Mouse (Mus musculus): ENCODE measurements at regions not wholly inside any gene's neighbourhood (a gene's known extent, or its start where the extent isn't known, plus 50 kb on each side); places are given as distances from the start of the nearest gene placed in this dataset.

GRCm38 (mm10) chr4:54282934-54283333, 457.1 kb downstream of the Tmem38b start:
- H3K36me3 ChIP-seq (ENCODE audit: control insufficient read depth, insufficient read depth) = no peaks in the 10 kb centered on the region
- no peaks in the 10 kb centered on the region for H3K27me3 ChIP-seq (ENCODE audit: control insufficient read depth, insufficient read depth, insufficient read length)
- no peaks in the 10 kb centered on the region for H3K79me3 ChIP-seq (ENCODE audit: low read depth)
- H3K4me3 ChIP-seq (ENCODE audit: insufficient read depth, poor library complexity, severe bottlenecking) = no peak overlapping the region
- TF ChIP-seq CTCF (IDR thresholded peaks at IDR 0.05; ENCODE audit: control insufficient read depth, insufficient read depth, insufficient read length) (no peak), MYOG (IDR thresholded peaks at IDR 0.05; ENCODE audit: control insufficient read depth, extremely low read depth, insufficient read length) (no peak), USF1 (IDR thresholded peaks at IDR 0.05; ENCODE audit: low read depth) (no peak), MYOD1 (IDR thresholded peaks at IDR 0.05; ENCODE audit: control insufficient read depth, insufficient read length, low read depth) (no peak), CEBPB (IDR thresholded peaks at IDR 0.05; ENCODE audit: low read depth) (no peak), MAX (IDR thresholded peaks at IDR 0.05) (no peak), FOSL1 (IDR thresholded peaks at IDR 0.05; ENCODE audit: insufficient read depth, low read length, poor library complexity, severe bottlenecking) (no peak)
- H3K79me2 ChIP-seq (ENCODE audit: control insufficient read depth, insufficient read depth) = no peaks in the 10 kb centered on the region
- no peak overlapping the region for H3ac ChIP-seq (ENCODE audit: control insufficient read depth, insufficient read length, low read depth)

GRCm38 (mm10) chr4:54313804-54314203, 488.0 kb downstream of the Tmem38b start:
- TF ChIP-seq MAX (IDR thresholded peaks at IDR 0.05) (no peak), FOSL1 (IDR thresholded peaks at IDR 0.05; ENCODE audit: insufficient read depth, low read length, poor library complexity, severe bottlenecking) (no peak), MYOG (IDR thresholded peaks at IDR 0.05; ENCODE audit: control insufficient read depth, extremely low read depth, insufficient read length) (no peak), CTCF (IDR thresholded peaks at IDR 0.05; ENCODE audit: control insufficient read depth, insufficient read depth, insufficient read length) (no peak), USF1 (IDR thresholded peaks at IDR 0.05; ENCODE audit: low read depth) (no peak), MYOD1 (IDR thresholded peaks at IDR 0.05; ENCODE audit: control insufficient read depth, insufficient read length, low read depth) (no peak), CEBPB (IDR thresholded peaks at IDR 0.05; ENCODE audit: low read depth) (no peak)
- H3ac ChIP-seq (ENCODE audit: control insufficient read depth, insufficient read length, low read depth) = no peak overlapping the region
- H3K79me3 ChIP-seq (ENCODE audit: low read depth) = no peaks in the 10 kb centered on the region
- H3K27me3 ChIP-seq (ENCODE audit: control insufficient read depth, insufficient read depth, insufficient read length) = no peaks in the 10 kb centered on the region
- no peaks in the 10 kb centered on the region for H3K79me2 ChIP-seq (ENCODE audit: control insufficient read depth, insufficient read depth)
- no peaks in the 10 kb centered on the region for H3K36me3 ChIP-seq (ENCODE audit: control insufficient read depth, insufficient read depth)
- no peak overlapping the region for H3K4me3 ChIP-seq (ENCODE audit: insufficient read depth, poor library complexity, severe bottlenecking)

GRCm38 (mm10) chr4:54324851-54325250, 499.0 kb downstream of the Tmem38b start:
- Histone ChIP-seq H3K79me2 (ENCODE audit: control insufficient read depth, insufficient read depth) (no peaks in the 10 kb centered on the region), H3K4me3 (ENCODE audit: insufficient read depth, poor library complexity, severe bottlenecking) (no peak overlapping the region), H3K36me3 (ENCODE audit: control insufficient read depth, insufficient read depth) (no peaks in the 10 kb centered on the region), H3K79me3 (ENCODE audit: low read depth) (no peaks in the 10 kb centered on the region), H3ac (ENCODE audit: control insufficient read depth, insufficient read length, low read depth) (no peak overlapping the region), H3K27me3 (ENCODE audit: control insufficient read depth, insufficient read depth, insufficient read length) (no peaks in the 10 kb centered on the region)
- TF ChIP-seq USF1 (IDR thresholded peaks at IDR 0.05; ENCODE audit: low read depth) = no peak
- TF ChIP-seq CTCF (IDR thresholded peaks at IDR 0.05; ENCODE audit: control insufficient read depth, insufficient read depth, insufficient read length) = no peak
- no peak for TF ChIP-seq FOSL1 (IDR thresholded peaks at IDR 0.05; ENCODE audit: insufficient read depth, low read length, poor library complexity, severe bottlenecking)
- TF ChIP-seq CEBPB (IDR thresholded peaks at IDR 0.05; ENCODE audit: low read depth) = no peak
- TF ChIP-seq MAX (IDR thresholded peaks at IDR 0.05) = no peak

- TF ChIP-seq MYOG (IDR thresholded peaks at IDR 0.05; ENCODE audit: control insufficient read depth, extremely low read depth, insufficient read length) (no peak), USF1 (IDR thresholded peaks at IDR 0.05; ENCODE audit: low read depth) (no peak), FOSL1 (IDR thresholded peaks at IDR 0.05; ENCODE audit: insufficient read depth, low read length, poor library complexity, severe bottlenecking) (no peak), MYOD1 (IDR thresholded peaks at IDR 0.05; ENCODE audit: control insufficient read depth, insufficient read length, low read depth) (no peak), CTCF (IDR thresholded peaks at IDR 0.05; ENCODE audit: control insufficient read depth, insufficient read depth, insufficient read length) (no peak), CEBPB (IDR thresholded peaks at IDR 0.05; ENCODE audit: low read depth) (no peak), MAX (IDR thresholded peaks at IDR 0.05) (no peak)
These were observed 502.4 kb downstream of the Tmem38b start for GRCm38 (mm10) chr4:54328273-54328672.

DNA sequence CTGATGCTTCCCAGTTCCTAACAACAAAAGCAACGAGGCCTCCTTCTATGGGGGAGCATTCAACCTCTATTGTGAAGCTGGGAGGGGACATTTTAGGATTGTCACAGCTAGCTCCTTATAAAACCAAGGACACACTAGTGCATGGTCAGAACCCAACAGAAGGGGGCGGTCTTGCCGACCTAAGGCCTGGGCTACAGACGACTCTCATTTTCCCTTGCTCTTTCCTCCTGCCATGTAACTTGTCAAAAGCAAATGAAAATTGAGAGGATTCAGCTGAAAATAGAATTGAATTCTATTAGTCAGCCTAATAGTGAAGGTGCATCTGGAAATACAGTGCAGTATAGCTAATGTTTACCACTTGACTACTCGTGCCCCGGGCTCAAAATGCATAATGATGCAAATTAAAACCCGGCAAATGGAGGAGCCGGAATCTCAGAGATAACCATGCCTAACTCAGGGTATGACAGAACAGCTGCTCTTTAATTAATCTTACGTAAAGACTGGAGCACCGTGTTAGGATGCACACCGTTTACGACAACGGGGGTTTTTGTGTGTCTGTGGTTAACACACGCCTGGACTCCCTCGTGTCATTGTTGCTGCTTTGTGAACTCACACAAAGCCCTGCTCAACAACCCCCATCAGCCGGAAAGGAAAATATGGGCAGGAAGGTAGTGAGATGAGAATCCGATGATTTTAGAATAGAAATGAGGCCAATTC, 503.0 kb downstream of the Tmem38b start:
- Histone ChIP-seq H3K79me3 (ENCODE audit: low read depth) (no peaks in the 10 kb centered on the region), H3K36me3 (ENCODE audit: control insufficient read depth, insufficient read depth) (no peaks in the 10 kb centered on the region), H3ac (ENCODE audit: control insufficient read depth, insufficient read length, low read depth) (no peak overlapping the region), H3K79me2 (ENCODE audit: control insufficient read depth, insufficient read depth) (no peaks in the 10 kb centered on the region), H3K4me3 (ENCODE audit: insufficient read depth, poor library complexity, severe bottlenecking) (no peak overlapping the region), H3K27me3 (ENCODE audit: control insufficient read depth, insufficient read depth, insufficient read length) (no peaks in the 10 kb centered on the region)
- TF ChIP-seq MAX (IDR thresholded peaks at IDR 0.05) = no peak
- TF ChIP-seq USF1 (IDR thresholded peaks at IDR 0.05; ENCODE audit: low read depth) = no peak
- TF ChIP-seq CEBPB (IDR thresholded peaks at IDR 0.05; ENCODE audit: low read depth) = no peak
- no peak for TF ChIP-seq FOSL1 (IDR thresholded peaks at IDR 0.05; ENCODE audit: insufficient read depth, low read length, poor library complexity, severe bottlenecking)
- TF ChIP-seq CTCF (IDR thresholded peaks at IDR 0.05; ENCODE audit: control insufficient read depth, insufficient read depth, insufficient read length) = no peak
- no peak for TF ChIP-seq MYOG (IDR thresholded peaks at IDR 0.05; ENCODE audit: control insufficient read depth, extremely low read depth, insufficient read length)
- TF ChIP-seq MYOD1 (IDR thresholded peaks at IDR 0.05; ENCODE audit: control insufficient read depth, insufficient read length, low read depth) = no peak

More at GRCm38 (mm10) chr4:54328273-54328672, 502.4 kb downstream of the Tmem38b start:
- Histone ChIP-seq H3K4me3 (ENCODE audit: insufficient read depth, poor library complexity, severe bottlenecking) (no peak overlapping the region), H3ac (ENCODE audit: control insufficient read depth, insufficient read length, low read depth) (no peak overlapping the region), H3K27me3 (ENCODE audit: control insufficient read depth, insufficient read depth, insufficient read length) (no peaks in the 10 kb centered on the region), H3K79me2 (ENCODE audit: control insufficient read depth, insufficient read depth) (no peaks in the 10 kb centered on the region), H3K79me3 (ENCODE audit: low read depth) (no peaks in the 10 kb centered on the region), H3K36me3 (ENCODE audit: control insufficient read depth, insufficient read depth) (no peaks in the 10 kb centered on the region)

All from C2C12 (cell line).